Mouse (Mus musculus) lung, postnatal 25 days (tissue): Measurements from ENCODE around the gene Papss2.
A peak's percentile ranks its signal among the peaks of the same experiment; 100 is the strongest.

Experiments used
- DNase-seq: peaks from one replicate; pipeline ENCODE4 v3.0.0; 2022; ENCODE audit warnings: low spot score

The Papss2 gene

DNA sequence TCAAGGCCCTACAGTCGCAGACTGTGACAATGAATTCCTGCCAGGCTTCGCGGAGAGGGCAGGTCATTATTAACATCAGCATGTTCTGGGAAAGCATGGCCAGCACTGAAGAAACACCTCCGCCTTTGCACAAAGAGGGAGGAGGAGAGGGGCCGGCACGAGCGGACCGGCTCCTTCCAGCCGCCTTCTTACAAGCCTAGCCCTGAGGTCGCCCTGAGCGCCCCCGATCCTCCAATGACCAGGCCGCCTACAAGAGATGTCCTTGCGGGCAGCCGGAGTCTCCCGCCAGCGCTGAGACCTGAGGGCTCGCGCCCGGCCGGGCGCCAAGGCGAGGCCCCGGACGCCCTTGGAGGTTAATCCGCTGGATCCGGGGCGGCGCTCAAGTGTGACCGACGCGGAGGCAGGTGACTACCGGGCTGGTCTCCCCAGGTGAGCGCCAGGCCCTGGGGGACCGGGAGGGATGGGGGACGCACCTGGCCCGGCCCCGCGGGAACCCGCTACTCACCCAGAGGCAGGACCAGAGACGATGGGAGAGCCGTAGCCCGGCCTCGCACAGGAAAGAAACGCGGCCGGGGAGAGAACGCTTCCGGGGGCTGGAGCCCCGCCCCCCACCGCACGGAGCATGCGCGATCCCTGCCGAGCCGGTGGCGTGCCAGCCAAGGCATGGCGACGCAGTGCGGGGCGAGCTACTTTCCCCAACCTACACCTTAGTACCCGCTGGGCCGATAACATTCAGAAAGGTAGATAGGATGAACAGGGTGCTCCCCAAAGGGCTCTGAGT, 116.4 kb downstream of the Papss2 start:
- peak; percentile 90 for DNase-seq

GRCm38 (mm10) chr19:32712588-32713042, 117.0 kb downstream of the Papss2 start:
- DNase-seq, result peak; percentile 79

DNA sequence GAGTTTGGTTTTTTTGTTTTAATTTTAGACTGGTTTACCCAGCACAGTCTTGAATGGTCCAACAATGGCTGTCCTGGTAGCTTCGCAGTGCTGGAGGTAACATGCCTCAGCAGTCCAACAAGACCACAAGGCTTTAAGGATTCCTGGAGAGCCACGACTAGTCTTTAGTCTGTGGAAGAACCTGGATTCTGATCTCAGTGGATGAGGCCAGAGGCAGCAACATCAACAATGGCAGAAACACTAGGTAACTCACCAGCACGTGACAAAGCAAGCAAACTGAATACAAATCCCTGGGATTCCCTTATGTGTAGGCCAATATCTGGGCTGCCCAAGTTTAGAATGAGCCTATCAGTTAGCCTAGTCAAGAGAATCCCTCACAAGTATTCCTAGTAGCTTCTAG, 117.9 kb downstream of the Papss2 start:
- no peak for DNase-seq

DNA sequence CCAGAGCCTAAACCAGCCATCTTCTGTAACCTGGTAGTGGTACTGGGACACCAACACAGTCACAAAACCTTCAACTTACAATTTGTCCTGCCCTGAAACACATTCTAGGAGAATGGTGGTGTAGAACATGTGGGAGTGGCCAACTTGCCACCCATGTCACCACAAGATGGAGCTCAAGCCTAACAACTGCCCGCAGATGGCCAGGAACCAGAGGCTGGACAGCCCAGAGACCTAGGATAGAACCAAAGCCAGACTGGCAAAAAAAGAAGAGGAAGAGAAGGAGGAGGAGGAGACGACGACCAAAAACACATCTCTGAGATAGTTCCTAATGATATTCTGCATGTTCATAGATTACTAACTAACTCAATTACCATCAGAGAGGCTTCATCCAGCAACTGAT, 119.6 kb downstream of the Papss2 start:
- peak; percentile 78 for DNase-seq

GRCm38 (mm10) chr19:32715681-32716080, 120.1 kb downstream of the Papss2 start:
- no peak for DNase-seq
